Mouse (Mus musculus): ENCODE results near the gene Fbxo34.
"Not testable (repeated sequence)": the region's sequence is repeated elsewhere in the genome, so short reads cannot be mapped to it uniquely, and the experiment has no call there.

Fbxo34 gene

GRCm38 (mm10) chr14:47555225-47555624, 105.0 kb downstream of the Fbxo34 start:
- in situ Hi-C loops (cut with MboI, MseI): no loop called here

- in situ Hi-C loops (cut with MboI, MseI): no loop called here
Observed at GRCm38 (mm10) chr14:47560714-47561113, 110.5 kb downstream of the Fbxo34 start.

DNA sequence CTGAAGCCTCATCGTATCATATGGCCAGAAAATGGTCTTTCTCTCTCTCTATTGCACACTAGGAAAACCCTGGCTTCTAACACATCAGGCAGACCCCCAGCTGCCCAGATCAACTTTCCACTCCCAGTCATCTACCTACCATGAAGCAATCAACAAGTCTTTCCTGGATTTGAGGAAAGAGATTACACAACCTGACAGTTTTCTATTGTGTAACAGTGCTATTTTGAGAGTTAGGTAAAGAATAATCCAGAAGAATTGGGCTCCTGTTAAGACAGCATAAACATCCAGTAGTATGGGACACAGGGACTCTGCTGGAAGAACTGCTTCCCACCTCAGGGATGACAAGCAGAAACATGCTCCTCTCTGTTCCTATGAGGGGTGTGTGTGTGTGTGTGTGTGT, 112.3 kb downstream of the Fbxo34 start:
- in situ Hi-C loops (cut with MboI, MseI): no loop called here

- in situ Hi-C loops (cut with MboI, MseI): no loop called here
Observed at GRCm38 (mm10) chr14:47563106-47563505, 112.9 kb downstream of the Fbxo34 start.

DNA sequence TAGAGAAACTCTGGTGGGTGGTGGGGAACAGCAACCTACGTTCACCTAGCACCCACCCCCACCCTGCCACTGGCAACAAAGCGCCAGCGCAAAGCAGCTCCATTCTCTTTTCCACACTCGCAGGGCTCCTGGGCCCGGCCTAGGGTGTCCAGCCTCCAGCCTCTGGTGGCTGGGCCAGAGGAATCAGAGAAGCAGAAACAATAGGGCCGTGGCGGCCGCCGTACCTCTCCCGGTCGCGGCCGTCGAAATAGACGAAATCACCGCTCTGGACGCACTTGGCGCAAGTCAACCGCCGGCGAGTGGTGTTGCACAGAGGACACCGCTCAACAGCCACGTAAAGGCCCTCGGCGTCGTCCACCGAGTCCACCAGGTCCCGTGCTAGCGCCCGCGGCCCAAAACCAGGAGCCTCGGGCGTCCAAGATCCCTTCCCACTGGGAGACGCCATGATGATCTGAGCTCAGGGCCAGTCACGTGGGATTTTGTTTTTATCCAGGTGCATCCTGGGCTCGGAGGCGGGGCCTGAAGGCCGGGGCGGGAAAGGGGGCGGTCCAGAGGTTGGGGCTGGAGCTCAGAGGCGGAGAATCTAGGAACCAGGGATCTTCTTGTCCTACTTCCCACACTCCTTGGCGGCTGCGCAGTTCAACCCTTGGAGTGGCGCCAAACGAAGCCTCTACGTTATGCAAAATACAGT, 117.9 kb downstream of the Fbxo34 start:
- in situ Hi-C loops (cut with MboI, MseI): no loop called here

GRCm38 (mm10) chr14:47570549-47570948, 120.3 kb downstream of the Fbxo34 start, which contains the start of gene Atg14:
Gene Atg14, minus strand, starts transcription at chr14:47570649.
- in situ Hi-C loops (cut with MboI, MseI): not testable (repeated sequence)

DNA sequence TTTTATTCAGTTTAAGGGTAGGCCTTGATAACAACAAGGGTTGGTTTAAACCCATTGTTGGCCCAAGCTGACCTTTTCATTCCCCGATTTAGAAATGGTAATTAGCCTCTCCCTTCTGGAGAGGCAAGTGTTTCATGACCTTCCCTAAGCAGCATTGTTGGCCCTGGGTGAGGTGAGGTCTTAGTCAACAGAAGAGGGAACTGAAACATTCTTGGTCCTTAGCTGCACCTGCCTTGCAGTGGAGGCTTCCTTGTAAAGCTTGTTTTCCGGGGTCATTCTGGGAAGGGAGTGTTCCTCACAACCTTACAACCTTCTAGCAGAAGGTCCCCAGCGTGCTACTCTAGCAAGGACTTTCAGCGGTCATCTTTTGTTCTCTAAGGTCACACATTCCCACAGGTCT, 122.5 kb downstream of the Fbxo34 start:
- in situ Hi-C loops (cut with MboI, MseI): no loop called here

DNA sequence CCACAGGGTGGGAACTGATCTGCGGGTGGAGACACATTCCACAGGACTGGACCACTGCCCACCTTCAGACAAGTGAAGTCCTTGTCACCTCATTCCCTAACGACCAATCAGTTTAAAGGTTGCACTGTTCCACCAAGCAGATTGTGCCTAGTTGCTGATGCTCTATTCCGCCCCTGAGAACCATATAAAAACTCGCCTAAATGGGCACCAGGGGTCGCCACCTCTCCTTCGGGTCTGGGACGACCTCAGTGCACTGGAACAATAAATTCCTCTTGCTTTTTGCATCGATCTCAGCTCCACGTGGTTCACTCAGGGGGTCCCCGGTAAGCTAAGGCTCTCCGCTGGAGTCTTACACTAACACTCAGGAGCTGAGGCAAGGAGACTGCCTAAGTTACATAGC, 124.5 kb downstream of the Fbxo34 start:
- in situ Hi-C loops (cut with MboI, MseI): no loop called here

- in situ Hi-C loops (cut with MboI, MseI): no loop called here
Observed at GRCm38 (mm10) chr14:47576687-47577086, 126.5 kb downstream of the Fbxo34 start.

GRCm38 (mm10) chr14:47578086-47578485, 127.9 kb downstream of the Fbxo34 start:
- in situ Hi-C loops (cut with MboI, MseI): no loop called here

DNA sequence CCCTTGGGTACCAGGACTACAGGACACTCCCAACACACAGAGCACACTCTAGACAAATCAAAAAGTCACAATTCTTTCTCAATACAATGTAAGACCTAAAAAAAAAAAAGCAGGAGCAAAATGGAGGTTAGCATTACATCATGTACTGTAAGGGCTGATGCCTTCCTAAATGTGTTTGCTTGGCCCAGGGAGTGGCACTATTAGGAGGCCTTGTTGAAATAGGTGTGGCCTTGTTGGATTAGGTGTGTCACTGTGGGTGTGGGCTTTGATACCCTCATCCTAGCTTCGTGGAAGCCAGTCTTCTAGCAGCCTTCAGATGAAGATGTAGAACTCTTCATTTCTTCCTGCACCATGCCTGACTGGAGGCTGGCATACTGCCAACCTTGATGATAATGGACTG, 131.1 kb downstream of the Fbxo34 start:
- in situ Hi-C loops (cut with MboI, MseI): no loop called here
